Mouse (Mus musculus) urinary bladder, postnatal 14 days (tissue): ENCODE measurements around the gene 2300002M23Rik.
A peak's percentile ranks its signal among the peaks of the same experiment; 100 is the strongest.

Experiments used
- DNase-seq: peaks from one replicate; pipeline ENCODE4 v3.0.0; 2021; ENCODE audit warnings: low spot score

Gene 2300002M23Rik

DNA sequence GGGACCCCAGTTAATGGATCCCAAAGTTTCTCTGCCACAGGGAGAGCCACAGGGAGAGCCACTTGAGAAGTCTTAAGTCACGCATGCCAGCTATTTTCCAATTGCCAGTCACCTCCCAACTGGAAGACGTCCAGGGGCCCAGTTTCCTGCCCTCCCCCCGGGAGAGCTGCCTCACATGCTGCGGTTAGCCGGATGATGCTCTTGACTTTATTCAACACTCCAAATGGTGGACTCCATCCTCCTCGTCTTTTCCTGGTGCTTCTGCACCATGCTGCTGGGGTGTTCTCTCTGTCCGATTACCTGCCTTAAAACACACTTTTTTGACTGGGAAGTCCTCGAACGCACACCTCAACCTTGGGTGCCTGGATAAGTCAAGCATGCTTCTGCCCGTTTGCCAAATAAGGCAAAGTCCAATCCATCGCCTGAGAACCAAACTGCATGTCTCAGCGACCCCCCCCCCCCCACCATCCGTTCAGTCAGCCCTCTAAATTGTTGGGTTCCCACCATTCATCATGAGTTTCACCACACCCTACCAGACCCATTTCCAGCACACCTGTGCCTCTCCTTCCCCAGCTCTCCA lies 11.0 kb upstream of the 2300002M23Rik start:
- no peak for DNase-seq

DNA sequence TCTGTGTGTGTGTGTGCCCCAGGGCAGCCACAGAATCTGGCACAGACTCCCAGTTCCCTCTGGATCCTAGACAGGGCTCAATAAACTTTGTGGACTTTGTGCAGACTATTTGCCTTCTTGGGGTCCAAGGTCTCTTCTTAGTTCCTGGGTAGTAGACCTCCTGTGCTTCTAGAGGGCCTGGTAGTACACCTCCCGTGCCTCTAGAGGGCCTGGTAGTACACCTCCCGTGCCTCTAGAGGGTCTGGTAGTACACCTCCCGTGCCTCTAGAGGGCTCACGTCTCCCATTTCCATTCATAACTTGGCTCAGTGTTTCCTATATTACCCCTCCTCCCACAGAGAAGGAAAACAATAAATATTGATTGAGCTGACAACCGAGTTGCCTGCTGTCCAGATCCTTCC lies 10.4 kb upstream of the 2300002M23Rik start:
- DNase-seq: peak; percentile 77

DNA sequence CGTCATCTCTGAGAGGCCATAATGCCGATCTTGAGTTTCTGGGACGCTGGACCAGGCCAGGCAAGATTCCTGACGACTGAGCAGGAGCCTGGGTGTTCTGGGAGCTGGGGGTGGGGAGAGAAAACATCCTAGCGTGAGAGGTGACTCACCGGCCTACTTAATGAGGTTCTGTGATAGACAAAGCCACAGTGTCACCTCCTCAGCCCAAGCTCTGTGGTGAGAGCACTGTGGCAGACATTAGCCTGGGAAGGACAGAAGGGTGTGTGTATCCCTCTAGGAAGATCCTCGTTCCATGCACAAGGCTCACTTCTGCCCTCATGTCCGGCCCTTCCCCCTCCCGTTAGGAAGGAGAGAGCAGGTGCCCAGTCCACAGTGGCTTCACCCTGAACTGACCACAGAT lies 9.9 kb upstream of the 2300002M23Rik start:
- DNase-seq: peak; percentile 45

DNA sequence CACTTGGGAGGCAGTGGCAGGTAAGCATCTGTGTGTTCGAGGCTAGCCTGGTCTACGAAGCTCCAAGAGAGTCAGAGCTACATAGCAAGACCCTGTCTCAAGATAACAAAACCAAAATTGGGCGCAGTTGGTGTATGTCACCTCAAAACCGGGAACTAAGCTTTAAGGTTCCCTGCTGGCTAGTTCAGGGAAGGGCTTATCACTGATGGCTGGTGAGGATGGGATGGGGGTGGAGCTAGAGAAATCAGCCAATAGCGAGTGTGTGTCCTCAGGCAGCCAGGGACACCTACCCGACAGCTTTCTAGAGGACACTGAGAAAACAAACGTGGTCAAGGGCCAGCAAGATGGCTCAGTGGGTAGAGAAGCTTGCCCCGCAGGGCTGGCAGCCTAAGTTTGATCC lies 9.0 kb upstream of the 2300002M23Rik start:
- no peak for DNase-seq

DNA sequence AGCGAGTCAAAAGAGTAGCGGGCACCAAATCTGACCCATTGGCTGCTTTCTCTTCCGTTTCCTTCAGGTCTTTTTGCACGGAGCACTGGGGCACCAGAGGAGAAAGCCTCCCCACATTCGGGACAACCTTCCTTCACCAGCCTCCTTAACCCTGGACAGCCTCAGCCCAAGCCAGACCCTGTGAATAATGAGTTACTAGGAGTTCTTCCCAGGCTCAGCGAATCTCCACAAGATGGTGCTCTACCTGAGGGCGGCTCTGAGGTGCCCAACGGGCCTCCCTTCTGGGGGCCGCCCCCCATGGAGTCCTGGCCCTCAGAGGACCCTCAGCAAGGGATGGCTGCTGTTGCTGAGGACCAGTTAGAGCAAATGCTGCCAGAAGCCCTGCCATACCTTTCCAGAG lies 517 bp downstream of the 2300002M23Rik start:
- DNase-seq: no peak

DNA sequence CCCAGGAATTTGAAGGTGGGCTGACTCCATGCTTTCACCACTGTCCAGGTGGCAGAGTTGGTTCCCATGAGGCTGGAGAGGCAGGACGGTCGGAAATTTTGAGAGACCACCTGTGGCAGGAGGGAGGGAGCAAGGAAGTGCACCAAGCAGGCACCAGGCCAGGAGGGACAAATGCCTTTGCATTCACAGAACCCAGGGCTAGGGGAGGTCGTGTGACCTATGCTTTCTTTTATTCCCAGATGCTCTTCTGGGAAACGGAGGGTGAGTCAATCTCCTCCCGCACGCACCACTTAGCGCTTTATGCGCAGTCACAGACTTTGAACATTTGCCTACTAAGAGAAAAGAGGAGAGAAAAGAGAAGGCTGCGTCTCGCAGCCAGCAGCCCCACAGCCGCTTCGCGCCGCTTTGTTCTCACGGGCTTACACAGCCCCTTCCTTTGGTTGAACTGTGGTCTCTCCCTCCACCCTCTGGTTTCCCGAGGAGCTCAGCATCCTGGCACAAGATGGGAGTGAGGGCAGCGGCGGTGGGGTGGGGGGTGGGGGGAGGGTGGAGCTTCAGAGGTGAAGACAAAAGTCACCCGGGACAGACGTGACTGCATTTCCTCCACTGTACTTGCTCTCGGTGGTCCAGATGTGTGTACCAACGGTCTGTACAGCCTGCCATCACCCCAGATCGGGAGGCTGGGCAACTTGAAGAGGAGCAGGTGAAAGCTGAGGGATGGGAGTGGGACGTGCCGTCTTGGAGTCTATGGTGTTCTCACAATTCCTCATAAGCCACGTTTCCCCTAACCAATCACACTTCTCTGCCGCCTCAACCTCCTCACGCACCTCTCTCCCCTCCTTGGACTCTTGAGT lies 2.1 kb downstream of the 2300002M23Rik start:
- no peak for DNase-seq

DNA sequence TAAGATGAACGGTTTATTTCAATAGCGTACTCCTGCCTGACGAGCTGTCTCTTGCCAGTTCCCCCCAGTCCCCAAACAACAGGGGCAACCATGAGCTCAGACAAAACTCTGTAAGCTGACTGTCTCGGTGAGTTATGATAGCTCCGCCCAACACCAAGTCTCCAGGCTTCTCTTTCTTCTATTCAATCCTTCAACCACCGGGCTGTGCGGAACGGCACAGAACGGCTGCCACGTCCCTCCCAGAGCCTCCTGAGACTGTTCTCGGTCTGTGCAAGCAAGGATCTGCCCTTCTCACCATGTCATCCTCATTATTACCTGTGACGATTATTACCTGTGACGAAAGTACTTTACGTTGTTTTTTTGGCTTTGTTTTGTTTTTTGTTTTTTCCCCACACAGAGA lies 3.6 kb downstream of the 2300002M23Rik start:
- no peak for DNase-seq

DNA sequence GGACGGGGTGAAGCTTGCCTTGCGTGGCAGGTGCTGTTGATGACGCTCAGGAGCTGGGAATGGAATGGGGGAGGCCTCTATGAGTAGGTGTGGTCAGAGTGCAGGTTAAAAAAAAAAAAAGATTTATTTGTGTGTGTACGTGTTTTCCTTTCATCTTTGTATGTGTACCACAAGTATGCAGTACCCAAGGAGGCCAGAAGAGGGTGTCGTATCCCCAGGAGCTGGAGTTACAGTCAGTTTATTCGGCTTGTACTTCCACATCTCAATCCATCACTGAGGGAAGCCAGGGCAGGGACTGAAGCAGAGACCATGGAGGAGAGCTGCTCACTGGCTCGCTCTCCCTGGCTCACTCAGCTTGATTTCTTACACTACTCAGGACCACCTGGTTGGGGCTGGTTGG lies 4.2 kb downstream of the 2300002M23Rik start:
- DNase-seq: no peak

DNA sequence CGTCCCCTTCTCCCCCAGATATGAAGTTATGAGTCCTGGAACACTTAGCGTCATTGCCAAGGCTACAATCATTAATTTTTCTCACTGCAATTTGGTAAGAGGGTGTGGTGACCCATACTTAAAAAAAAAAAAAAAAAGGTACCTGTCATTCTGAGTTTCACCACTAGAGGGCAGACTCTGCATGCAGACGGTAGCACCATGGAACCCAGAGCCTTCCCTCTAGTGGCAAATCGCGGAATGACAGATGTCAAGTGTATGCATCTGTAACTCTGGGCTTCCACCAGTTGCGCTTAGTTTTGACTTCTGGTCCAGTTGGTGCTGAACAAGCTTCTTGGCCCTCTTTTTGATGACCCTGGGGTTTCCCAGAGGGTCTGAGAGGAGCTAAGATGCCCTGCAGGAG lies 11.0 kb downstream of the 2300002M23Rik start:
- peak; percentile 89 for DNase-seq

DNA sequence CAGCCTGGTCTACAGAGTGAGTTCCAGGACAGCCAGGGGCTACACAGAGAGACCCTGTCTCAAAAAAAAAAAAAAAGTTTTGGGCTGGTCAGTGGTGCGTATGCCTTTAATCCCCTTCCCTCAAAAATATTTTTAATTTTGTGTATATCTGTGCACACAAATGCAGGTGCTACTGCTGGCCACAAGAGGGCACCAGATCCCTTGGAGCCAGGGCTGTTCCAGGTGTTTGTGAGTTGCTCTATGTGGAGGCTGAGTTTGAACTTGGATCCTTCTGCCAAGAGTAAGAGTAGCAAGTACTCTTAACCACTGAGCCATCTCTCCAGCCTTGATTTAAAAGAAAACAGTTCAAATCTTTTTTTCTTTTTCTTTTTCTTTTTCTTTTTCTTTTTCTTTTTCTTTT lies 15.7 kb downstream of the 2300002M23Rik start:
- no peak for DNase-seq

DNA sequence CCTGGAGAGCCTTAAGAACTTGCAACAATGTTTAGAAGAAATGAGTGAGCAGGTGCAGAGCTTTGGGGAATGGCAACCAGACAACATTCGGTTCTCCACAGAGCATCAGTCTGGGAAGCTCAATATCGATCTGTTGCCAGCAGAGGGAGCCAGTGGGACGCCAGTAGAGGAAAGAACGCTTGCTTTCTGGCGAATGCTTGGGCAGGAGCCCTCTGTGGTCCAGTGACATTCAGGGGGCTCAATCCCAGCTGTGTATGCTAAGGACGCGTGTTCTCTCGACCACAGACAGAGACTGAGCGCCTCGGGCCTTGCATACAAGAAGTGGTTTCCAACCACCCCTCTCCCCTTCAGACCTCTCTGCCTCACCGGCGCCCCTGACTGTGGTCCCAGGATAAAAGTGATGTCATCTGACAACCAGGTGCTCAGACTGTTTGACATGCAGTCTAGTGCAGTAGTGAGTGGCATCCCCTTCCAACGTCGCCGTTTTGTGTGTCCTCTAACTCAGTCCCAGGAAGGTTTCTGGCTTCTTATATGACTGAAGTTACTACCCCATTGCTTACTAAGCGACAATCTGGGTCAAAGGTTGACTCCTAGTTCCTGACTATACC lies 17.2 kb downstream of the 2300002M23Rik start:
- peak; percentile 85 for DNase-seq

DNA sequence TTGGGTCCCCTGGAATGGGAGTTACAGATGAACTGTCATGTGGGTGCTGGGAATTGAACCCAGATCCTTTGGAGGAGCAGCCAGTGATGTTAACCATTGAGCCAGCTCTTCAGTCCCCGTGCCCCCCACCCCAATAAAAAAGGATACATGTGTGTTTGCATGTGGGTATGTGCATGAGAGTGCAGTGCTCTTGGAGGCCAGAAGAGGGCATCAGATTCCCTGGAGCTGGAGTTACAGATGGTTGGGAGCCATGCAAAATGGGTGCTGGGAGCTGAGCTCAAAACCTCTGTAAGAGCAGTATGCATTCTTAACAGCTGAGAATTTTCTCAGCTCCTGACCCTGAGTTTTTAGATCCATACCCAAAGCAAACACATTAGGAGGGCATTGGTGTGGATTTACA lies 20.0 kb downstream of the 2300002M23Rik start:
- no peak for DNase-seq

DNA sequence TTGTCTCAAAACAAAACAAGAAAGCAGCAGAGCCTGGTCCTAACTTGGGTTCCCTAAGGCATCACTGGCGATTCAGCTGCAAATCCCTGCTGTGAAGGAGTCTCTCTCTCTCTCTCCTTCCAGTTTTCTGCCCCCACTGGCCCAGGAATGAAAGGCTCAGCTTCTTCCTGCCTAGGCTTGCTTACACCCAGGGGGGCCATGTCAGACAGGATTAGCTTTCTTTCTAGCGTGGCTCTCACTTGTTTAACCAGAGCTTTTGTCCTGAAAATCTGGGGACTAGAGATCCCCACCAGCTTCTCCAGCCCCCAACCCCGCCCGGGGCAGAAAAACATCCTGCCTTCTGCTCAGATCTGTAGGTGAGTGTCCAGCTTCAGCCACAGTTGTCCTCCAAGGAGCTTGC lies 21.1 kb downstream of the 2300002M23Rik start:
- DNase-seq: no peak

DNA sequence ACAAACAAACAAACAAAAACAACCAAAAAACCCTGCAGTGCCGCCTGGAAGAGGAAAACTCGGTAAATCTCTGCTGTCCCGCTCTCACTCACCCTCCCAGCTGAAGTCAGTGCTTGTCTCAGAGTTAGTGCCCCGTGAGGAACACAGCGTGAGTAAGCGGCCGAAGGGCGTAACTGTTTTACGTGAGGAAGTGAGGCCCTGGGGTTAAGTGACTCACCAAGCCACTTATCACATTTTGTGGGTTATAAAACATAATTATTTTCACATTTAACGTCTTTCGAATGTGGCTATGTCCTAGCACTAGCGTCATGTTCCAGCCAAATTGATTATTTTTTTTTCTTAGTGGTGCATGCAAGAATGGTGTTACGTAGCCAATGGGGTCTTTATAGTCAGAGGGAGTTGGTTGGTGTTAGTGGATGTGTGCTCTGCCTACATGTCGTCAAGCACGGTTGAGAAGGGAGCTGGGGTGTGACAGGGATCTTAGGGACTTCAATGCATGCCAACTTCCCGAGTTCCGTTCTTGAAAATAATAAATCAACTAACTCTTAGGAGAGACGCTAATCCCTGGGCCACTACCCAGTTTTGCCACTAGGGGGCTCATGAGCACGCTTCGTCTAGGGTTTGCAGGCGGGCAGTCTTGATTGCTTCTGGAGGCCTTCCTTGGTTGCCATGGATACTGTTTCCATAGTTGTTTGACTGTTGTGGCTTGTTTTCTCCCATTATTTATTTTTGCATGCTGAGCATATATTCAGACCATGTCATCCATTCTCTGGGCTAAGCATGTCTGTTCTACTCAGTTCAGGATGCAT lies 23.4 kb downstream of the 2300002M23Rik start:
- DNase-seq: peak; percentile 88

DNA sequence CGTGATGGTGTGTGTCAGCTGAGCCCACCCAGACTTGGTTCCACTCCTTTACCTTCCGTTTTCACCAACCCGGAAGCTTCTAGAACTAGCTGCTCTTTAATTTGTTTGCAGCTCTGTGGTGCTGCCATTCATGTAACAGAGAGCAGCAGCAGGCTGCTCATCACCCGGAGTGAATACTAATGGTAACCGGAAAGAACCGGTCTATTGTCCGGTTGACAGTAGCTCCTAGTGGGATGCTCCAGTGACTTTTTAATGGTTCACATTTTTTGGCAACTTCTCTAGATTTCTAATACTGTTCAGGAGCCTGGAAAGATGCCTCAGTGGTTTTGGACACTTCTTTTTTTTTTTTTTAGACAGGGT lies 23.9 kb downstream of the 2300002M23Rik start:
- no peak for DNase-seq

DNA sequence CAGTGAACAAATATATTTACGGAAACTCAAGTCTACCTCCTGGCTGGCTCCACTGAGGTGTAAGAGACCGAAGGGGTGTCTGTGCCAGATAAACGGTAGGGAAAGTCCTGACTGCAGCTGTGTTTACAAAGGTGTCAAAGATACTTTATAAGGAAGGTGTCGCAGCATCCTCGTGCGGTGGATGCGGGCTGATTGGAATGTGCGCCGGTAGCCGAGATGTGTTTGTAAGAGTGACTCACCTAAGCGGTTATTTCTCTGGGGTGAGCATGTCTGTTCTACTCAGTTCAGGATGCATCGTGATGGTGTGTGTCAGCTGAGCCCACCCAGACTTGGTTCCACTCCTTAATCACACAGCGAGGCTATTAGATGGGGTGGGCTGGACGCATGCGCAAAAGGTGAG lies 24.5 kb downstream of the 2300002M23Rik start:
- no peak for DNase-seq

DNA sequence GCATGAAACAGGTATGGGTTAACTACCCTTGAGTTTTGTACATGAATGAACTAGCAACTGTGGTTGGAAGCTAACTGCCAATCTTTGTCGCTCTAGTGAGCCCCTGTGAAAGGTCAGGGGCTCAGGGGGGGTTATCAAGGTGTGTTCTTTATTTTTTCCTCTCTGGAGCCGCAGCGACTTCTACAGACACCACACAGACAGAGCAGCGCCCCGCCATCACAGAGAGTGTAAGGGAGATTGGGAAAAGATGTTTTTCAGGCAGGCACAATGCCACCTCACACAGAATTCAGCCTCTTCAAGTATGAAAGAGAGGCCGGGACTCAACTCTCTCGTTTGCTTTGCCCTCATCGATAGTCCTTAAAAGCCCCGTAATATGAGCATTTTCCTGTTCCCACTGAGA lies 24.9 kb downstream of the 2300002M23Rik start:
- DNase-seq: no peak

DNA sequence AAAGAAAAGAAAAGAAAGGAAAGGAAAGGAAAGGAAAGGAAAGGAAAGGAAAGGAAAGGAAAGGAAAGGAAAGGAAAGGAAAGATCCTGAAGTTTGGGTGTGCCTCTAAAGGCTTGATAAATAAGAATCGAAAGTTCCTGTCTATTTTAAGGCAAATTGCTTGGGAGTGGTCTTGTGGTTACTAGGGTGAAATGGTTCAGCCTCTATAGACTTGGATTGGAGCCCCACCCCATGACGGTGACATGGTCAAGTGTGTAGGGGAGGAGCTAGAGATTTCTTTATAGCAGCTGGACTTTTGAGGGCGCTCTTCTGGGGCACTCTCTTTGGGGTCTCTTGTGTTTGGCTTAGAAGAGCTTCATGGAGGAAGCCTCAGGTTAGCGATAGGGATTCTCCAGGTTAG lies 26.5 kb downstream of the 2300002M23Rik start:
- no peak for DNase-seq

DNA sequence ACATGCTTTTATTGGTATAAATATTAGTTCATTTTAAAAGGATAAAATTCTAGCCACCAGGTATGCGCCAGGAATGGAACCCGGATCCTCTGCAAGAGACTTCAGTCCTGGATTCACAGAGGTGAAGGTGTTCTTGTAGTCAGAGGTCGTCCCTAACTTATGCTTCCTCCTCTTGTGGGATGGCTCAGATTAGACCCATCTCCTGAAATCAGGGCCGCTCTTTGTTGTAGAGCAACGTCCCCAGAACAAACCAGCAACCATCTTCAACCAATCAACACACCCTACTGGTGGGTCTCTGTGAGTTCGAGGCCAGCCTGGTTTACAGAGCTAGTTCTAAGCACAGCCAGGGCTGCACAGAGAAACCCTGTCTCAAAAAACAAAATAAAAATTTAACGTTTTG lies 27.2 kb downstream of the 2300002M23Rik start:
- no peak for DNase-seq

DNA sequence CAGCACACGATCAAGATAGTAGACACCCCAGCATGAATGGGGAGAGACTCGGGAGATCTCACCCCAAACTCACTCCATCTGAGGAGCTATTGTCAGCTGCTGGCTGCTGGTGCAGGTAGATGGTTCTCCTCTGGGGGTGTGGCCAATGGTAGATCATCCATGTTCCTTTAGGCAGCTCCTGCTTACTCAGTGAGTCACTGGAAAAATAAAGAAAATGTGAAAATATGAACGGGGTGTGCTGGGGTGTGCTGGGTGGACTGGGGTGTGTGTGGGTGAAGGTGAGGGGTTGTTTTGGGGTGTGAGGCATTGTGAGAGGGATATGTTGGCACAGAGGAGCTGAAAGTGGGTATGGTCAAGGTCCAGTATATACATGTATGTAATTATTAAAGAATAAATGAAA lies 30.1 kb downstream of the 2300002M23Rik start:
- DNase-seq: no peak

DNA sequence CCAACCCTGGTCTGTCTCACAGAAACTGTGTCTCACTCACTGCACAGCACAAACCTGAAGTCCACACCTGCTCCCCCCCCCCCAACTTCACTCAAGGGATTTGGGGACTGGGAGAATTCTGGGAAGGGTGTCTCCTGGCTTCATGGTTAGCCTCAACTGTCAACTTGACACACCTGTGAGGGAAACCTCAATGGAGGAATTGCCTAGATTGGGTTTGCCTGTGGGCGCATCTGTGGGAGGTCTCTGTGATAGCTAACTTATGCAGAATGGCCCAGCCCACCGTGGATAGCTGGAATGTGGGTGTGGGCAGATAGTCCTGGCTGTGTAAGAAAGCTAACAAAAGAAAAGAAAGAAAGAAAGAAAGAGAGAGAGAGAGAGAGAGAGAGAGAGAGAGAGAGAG lies 34.0 kb downstream of the 2300002M23Rik start, which contains the start of gene Sfta2:
TSS of gene Sfta2 (plus strand) at position 301 of the 400 bp plus-strand sequence.
- no peak for DNase-seq

DNA sequence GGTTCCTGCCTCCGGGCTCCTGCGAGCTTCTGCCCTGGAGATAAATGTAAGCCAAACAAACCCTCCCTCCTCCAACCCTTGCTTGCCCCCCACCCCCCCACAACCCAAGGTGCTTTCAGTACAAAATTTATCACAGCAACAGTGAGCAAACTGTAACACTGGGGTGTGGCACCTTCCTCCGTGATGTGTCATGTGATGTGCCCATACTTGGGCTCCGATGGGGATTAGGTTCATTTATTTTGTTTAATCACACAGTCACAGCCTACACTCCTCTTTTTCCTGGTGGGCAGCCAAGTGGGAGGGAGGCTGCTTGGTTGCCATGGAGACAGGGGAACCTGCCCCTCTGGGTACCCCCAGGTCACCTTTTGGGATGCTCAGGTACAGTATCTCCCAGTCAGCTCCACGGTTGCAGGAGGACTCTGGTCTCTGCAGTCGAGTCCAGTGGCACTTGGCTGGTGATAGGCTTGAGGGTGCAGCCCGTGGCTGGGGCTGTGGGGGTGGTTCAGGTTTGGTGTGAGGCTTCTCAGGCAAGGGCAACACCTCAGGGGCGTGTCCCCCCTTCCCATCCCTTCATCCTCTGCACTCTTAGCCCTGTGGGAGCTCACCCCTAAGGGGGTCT lies 34.6 kb downstream of the 2300002M23Rik start:
- DNase-seq: no peak
